Mouse (Mus musculus): ENCODE measurements around the gene Cbfb. TPM values are rescaled to one million over a fixed set of nuclear protein-coding genes. Genes with fewer than 3 reads are reported as not detected.

Cbfb gene
- total and polyA plus RNA-seq, 3 experiments, result 32.5 to 37.9 TPM; not detected in 1

GRCm38 (mm10) chr8:105224413-105225271 is 54.2 kb downstream of the Cbfb start, which contains the start of gene D230025D16Rik (continued):
- TF ChIP-seq UBTF (IDR thresholded peaks at IDR 0.05; ENCODE audit: borderline replicate concordance, insufficient read depth, low read depth, low read length), result no peak
- TF ChIP-seq KAT2A (conservative IDR thresholded peaks at IDR 0.05; ENCODE audit: low read depth, low read length), result peak; percentile 86
- TF ChIP-seq POLR2A (IDR thresholded peaks at IDR 0.05; ENCODE audit: control insufficient read depth in 1 of 2, insufficient read depth in 1 of 2, low read depth in 1 of 2, low read length in 2 of 2, poor library complexity in 1 of 2), result peak; percentile 96 to 100

- no peak for DNase-seq (ENCODE audit: low read depth, low spot score)
- Histone ChIP-seq H3K9ac (ENCODE audit: control insufficient read depth, low read depth, low read length, poor library complexity, severe bottlenecking) (peak overlapping the region; percentile 86), H3K4me1 (ENCODE audit: control insufficient read depth in 1 of 2, insufficient read depth in 2 of 2, low read length in 2 of 2) (peaks cover 5 to 6% of the 10 kb centered on the region in 2 experiments; a peak in 3 of 4 replicates), H3K4me3 (ENCODE audit: control insufficient read depth in 1 of 2, insufficient read depth in 1 of 2, low read depth in 2 of 2, low read length in 2 of 2) (peak overlapping the region; percentile 68 to 81), H3K27ac (ENCODE audit: control insufficient read depth, low read depth, low read length) (peak overlapping the region; percentile 20), H3K79me2 (ENCODE audit: control insufficient read depth, insufficient read depth, low read length, poor library complexity) (peaks cover 21% of the 10 kb centered on the region), H3K27me3 (ENCODE audit: control insufficient read depth in 1 of 2, insufficient read depth in 2 of 2, low read length in 2 of 2) (no peaks in the 10 kb centered on the region), H3K9me3 (replicated peaks; ENCODE audit: insufficient read depth, low read length) (no peaks in the 10 kb centered on the region), H3K36me3 (ENCODE audit: control insufficient read depth in 1 of 2, insufficient read depth in 2 of 2, low read length in 2 of 2) (peaks cover 0 to 9% of the 10 kb centered on the region in 2 experiments; a peak in 2 of 4 replicates)
- TF ChIP-seq MAZ (IDR thresholded peaks at IDR 0.05; ENCODE audit: low read depth, low read length) (peak; percentile 26; the same call in 1 of the 2 replicates), E2F4 (IDR thresholded peaks at IDR 0.05; ENCODE audit: borderline replicate concordance, low read depth, low read length) (no peak), SIN3A (IDR thresholded peaks at IDR 0.05; ENCODE audit: low read length) (peak; percentile 8; the same call in 1 of the 2 replicates)
Observed at GRCm38 (mm10) chr8:105225272-105225593, 54.8 kb downstream of the Cbfb start.

- DNase-seq (ENCODE audit: low read depth, low spot score), result peak; percentile 53
- H3K9me3 ChIP-seq (replicated peaks; ENCODE audit: insufficient read depth, low read length), result no peaks in the 10 kb centered on the region
- peaks cover 5 to 6% of the 10 kb centered on the region in 2 experiments; a peak in 3 of 4 replicates for H3K4me1 ChIP-seq (ENCODE audit: control insufficient read depth in 1 of 2, insufficient read depth in 2 of 2, low read length in 2 of 2)
- H3K36me3 ChIP-seq (ENCODE audit: control insufficient read depth in 1 of 2, insufficient read depth in 2 of 2, low read length in 2 of 2), result peaks cover 0 to 9% of the 10 kb centered on the region in 2 experiments; a peak in 2 of 4 replicates
- no peak overlapping the region for H3K27ac ChIP-seq (ENCODE audit: control insufficient read depth, low read depth, low read length)
- H3K27me3 ChIP-seq (ENCODE audit: control insufficient read depth in 1 of 2, insufficient read depth in 2 of 2, low read length in 2 of 2), result no peaks in the 10 kb centered on the region
- TF ChIP-seq ZNF384 (IDR thresholded peaks at IDR 0.05; ENCODE audit: low read depth, low read length) (no peak), EP300 (IDR thresholded peaks at IDR 0.05; ENCODE audit: low read depth in 1 of 2, low read length in 2 of 2) (no peak; a peak in 1 of 4 replicates), SIN3A (IDR thresholded peaks at IDR 0.05; ENCODE audit: low read length) (peak; percentile 51; the same call in 1 of the 2 replicates), RAD21 (IDR thresholded peaks at IDR 0.05; ENCODE audit: low read depth, low read length) (no peak), MYC (IDR thresholded peaks at IDR 0.05; ENCODE audit: low read depth, low read length) (no peak), POLR2A (IDR thresholded peaks at IDR 0.05; ENCODE audit: control insufficient read depth in 1 of 2, insufficient read depth in 1 of 2, low read depth in 1 of 2, low read length in 2 of 2, poor library complexity in 1 of 2) (no peak), NELFE (IDR thresholded peaks at IDR 0.05; ENCODE audit: low read depth, low read length) (no peak), ETS1 (IDR thresholded peaks at IDR 0.05; ENCODE audit: low read depth, low read length) (no peak), TCF12 (IDR thresholded peaks at IDR 0.05; ENCODE audit: low read depth, low read length) (no peak), GABPA (IDR thresholded peaks at IDR 0.05; ENCODE audit: low read depth, low read length) (no peak), MAFK (IDR thresholded peaks at IDR 0.05; ENCODE audit: borderline replicate concordance, low read depth, low read length) (no peak), ELF1 (IDR thresholded peaks at IDR 0.05; ENCODE audit: low read depth, low read length) (no peak), KAT2A (conservative IDR thresholded peaks at IDR 0.05; ENCODE audit: low read depth, low read length) (no peak), USF2 (IDR thresholded peaks at IDR 0.05; ENCODE audit: borderline replicate concordance in 1 of 2, insufficient read depth in 1 of 2, low read depth in 1 of 2, low read length in 2 of 2) (no peak), MXI1 (IDR thresholded peaks at IDR 0.05; ENCODE audit: low read depth, low read length) (peak; percentile 25; the same call in 1 of the 2 replicates)
- H3K9ac ChIP-seq (ENCODE audit: control insufficient read depth, low read depth, low read length, poor library complexity, severe bottlenecking), result peak overlapping the region; percentile 86
- H3K79me2 ChIP-seq (ENCODE audit: control insufficient read depth, insufficient read depth, low read length, poor library complexity), result peaks cover 21% of the 10 kb centered on the region
- H3K4me3 ChIP-seq (ENCODE audit: control insufficient read depth in 1 of 2, insufficient read depth in 1 of 2, low read depth in 2 of 2, low read length in 2 of 2), result peak overlapping the region; percentile 68 to 81
Observed at GRCm38 (mm10) chr8:105225917-105226316, 55.4 kb downstream of the Cbfb start.

All from MEL (cell line).